Mouse (Mus musculus): ENCODE measurements around the gene Rsu1.
"Not testable (repeated sequence)": the region's sequence is repeated elsewhere in the genome, so short reads cannot be mapped to it uniquely, and the experiment has no call there.

The Rsu1 gene

DNA sequence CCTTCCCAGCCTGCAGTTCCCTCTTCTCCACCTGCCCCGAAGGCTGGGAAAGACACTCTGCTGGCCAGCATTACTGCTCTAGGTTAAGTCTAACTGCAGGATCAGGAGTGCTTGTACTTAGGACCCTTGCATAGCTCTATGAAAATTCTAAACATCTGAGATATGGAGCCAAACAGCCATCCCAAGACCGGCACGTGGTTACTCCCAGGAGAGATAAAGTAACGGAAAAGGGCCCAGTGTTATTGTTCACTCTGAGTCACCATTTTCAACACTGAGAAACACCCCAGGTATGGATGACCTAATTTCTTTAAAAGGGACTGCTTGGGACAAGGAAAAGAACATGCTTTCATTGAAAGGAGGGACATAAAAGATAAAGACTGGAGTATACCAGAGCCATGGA is 45.2 kb downstream of the Rsu1 start:
- DNase-seq (ENCODE audit: extremely low spot score, low spot score) = no peak

DNA sequence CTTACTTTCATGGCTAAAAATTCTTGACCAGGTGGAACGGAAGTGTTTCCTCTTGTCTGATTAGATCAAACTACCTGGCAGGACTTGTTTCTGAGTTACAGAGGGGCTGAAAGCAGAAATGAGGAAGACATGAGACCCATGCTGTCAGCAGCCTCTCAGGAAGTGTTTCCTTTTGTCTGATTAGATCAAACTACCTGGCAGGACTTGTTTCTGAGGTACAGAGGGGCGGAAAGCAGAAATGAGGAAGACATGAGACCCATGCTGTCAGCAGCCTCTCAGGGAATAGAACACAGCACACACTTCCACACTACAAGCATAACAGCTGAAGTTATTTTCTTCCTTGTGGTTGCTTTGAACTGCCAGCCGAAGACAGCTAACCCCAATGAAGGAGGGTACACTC is 46.7 kb downstream of the Rsu1 start:
- no peak for DNase-seq (ENCODE audit: extremely low spot score, low spot score)

DNA sequence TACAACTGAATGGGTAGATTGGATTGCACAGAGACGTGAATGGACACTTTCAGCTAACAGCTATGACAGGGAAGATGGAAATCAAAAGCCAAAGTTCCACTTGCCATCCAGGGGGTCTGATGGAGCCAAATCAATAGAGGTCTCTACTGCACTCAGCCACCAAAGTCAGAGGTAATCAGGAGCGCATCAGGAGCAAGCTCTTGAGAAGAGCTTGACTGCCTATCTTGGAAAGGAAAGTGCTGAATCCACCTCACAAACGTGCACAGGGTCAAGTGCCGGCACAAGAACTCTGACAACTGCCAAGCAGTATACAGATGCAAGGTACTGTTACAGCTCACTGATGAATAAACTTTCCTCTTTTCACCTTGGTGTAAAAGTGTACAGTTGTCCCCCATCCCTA is 47.8 kb downstream of the Rsu1 start:
- DNase-seq (ENCODE audit: extremely low spot score, low spot score) = no peak

DNA sequence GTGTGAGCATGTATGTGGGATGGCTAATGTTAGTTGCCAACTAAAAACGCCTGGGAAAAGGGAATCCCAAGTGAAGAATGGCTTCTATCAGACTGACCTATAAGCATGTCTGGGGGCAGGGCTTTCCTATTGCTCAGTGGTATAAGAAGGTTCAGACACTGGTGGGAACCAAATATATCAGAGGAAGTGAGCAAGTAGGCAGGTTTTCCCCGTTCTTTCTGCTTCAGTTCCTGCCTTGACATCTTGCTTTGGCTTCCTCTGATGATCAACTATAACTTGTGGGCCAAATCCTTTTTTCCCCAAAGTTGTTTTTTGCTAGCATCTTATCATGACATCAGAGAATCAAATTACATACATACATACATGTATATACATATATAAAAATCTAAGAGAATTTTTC is 51.1 kb downstream of the Rsu1 start:
- no peak for DNase-seq (ENCODE audit: extremely low spot score, low spot score)

DNA sequence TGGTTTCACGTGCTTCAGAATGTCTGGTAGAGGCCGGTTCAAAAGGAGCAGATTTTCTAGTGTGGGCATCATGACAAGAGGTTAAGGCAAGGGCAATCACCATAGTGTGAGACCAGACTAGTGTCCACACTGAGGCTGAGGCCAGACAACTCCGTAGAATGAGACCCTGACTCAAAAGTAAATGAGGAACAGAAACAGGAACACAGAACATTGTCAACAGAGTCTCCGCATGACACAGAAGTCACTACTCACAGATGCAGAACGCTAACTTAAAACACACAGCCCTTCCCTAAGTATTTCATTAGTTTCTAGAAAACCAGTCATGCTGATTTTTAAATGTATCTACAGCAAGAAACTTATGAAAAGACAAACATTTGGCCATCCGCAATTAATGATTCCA is 53.1 kb downstream of the Rsu1 start:
- DNase-seq (ENCODE audit: extremely low spot score, low spot score) = no peak

DNA sequence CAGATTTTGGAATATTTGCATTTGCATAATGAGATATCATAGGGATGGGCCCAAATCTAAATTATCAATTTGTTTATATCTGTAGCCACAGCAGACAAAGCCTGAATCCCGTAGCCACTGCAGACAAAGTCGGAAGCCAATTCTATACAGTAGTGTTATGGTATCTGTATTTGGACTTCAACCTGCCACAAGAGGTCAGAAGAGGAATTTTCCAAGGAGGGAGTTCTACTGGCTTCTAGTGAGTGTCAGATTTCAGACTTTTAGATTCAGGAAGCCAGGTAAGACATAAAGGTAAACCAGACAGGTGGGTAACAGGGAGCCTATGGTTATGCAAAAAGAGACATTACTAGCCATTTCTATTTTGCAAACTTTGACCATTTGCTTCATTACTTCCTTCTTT is 64.4 kb downstream of the Rsu1 start:
- no peak for DNase-seq (ENCODE audit: extremely low spot score, low spot score)

DNA sequence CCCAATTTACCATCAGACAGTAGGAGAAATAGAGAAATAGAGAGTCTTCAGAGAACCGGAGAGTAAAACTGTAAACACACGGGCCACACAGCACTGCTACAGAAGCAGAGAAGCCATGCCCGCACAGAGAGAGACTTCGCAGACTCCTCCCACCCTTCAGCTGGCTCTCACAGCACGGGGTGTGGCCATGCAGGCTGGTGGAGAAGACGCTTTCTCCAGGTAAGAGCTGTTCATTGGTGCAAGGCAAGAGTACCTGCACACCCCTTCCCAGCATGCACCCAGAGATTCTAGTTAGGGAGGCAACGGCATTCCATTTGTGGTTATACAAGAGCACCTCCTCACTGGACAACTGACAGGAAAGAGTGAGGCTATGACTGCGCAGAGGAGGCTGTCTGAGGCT is 64.8 kb downstream of the Rsu1 start:
- no peak for DNase-seq (ENCODE audit: extremely low spot score, low spot score)

DNA sequence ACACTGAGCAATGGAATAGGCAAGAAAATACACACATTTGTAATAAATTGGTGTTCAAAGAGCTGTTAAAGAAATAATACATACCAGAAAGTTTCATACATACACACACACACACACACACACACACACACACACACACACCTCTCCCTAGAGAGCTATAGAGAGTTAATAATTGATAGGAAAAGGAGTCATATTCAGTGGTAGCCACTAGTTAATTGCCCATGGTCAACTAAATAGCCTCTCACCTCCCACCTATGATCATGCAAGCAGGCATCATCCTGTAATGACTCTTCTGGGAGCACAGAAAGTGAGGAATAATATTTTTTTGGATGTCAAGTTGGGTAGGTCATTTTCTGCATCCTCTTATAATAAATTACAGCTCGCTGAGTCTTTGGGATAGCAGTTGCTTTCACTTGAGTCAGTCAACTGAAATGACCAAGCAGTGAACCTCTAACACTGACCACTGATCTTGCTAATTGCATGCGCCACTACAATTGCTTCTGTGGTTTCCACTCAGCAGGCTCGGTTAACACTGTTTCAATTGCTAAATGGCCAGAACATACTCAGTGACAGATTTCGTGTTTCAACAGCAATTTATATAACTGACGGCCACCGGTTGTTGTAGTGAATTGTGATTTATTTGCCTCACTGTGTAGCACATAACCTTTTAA is 68.3 kb downstream of the Rsu1 start:
- DNase-seq (ENCODE audit: extremely low spot score, low spot score) = peak; percentile 14

DNA sequence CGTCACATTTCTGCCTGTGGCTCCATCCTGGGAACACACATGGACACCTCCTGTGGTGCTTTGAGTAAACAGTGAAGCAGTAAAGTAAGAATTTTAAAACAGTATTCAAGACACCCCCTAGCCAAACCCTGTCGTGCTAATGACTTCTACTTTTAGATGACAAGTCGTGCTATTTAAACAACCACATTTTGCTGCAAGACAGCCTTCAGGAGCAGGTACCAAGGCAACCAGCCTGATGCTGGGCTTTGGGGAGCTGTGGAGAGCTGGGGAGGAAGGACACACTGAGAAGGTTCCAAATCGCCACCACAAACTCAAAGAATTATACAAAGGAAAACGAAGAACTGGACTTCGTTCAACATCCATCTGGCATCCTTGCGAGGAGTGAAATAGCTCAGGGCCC is 71.5 kb downstream of the Rsu1 start:
- no peak for DNase-seq (ENCODE audit: extremely low spot score, low spot score)

DNA sequence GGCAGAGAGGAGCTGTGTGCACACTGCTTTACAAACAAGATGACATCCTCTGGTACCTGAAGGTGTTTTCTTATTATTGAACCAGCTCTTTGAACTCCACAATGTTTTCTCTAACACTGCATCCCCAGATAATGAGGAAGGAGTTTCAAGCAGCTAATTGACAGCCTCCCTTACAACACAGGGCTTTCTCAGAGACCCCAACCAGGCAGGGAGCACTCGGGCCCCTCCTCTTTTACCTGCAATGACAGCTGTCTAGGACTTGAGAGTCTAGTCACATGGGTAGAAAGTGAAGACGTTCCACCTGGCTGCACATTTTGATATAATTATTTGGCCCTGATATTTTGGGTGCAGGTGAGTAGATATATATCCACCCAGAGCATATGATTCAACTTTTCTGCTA is 72.2 kb downstream of the Rsu1 start:
- no peak for DNase-seq (ENCODE audit: extremely low spot score, low spot score)

DNA sequence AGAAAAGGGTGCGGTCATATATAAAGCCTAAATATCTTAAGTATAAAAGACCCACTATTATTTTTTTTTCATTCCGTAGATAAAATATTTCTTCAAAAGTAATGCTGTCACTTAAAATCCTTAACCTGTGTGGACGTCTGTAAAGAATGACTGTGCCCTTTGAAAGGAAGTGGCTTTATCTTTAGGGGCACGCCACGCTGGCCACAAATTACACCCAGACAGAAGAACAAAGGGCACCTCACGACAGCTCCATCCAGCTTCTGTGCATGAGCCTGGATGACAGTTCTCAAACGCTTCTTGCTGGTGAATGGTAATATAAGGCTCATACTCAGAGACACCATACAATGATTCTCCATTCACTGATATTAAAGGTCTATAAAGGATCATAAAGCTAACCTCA is 75.7 kb downstream of the Rsu1 start:
- DNase-seq (ENCODE audit: extremely low spot score, low spot score) = no peak

DNA sequence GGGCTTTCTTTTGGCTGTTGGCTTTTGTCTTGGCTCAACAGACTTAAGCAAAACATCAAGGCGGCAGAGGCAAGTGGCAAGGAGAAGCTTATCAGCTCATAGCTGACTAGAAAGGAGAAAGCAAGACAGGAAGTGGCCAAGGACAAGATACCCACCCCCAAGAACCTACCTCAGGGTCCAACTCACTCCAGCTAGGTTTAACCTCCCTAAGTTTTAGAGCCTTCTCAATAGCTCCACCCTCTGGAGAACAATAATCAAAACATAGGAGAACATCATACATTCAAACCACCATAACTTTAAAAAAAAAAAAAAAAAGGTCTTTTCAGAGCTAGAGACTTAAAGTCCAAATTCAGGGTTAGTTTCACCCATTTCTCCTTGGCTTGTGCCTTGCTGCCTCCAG is 79.1 kb downstream of the Rsu1 start:
- no peak for DNase-seq (ENCODE audit: extremely low spot score, low spot score)

DNA sequence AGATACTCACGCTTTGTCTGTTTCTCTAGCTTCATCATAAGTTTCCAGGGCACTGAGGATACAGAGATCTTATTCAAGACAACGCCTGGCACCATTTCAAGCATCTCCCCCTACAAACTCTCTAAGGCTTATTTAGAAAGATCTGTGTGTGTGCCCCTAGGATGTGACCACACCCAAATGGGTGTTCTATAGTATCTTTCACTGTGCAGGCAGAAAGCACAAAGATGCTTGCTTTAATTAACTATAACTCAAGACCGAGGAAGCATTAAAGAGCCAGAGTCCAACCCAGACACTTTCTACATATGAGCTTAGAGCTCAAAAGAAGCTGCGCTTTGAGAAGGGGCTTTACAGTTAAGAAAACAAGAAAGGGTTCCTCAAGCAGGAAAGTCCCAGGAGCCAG is 80.4 kb downstream of the Rsu1 start:
- DNase-seq (ENCODE audit: extremely low spot score, low spot score) = no peak

DNA sequence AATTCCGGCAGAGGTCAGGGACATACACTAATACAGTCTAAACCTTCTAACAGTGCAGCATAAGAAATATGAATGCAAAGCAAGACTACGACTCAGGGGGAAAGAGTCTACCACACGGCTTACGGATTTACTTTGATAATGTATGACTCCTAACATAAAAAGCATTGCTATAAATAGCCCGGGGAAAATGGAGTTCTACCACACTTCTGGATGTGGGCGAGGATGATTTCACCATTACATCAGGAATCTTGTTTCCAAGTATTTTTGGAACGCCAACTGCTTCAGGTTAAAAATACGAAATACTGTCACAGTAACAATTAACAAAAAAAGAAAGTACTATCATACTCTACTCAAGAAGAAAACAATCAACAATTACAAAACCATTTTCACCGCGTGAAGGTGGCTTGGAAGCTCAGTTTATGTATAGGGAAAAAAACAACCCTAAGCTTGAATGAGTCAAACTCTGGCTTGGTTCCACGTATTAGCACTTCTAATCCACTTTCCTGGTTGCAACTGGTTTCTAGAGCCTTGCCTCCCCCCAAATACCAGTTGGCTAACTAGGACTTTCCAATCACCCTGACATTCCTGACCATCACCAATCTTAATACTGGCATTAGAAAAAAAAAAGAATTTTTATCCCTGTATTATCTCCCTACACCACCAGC is 82.3 kb downstream of the Rsu1 start:
- DNase-seq (ENCODE audit: extremely low spot score, low spot score) = no peak

DNA sequence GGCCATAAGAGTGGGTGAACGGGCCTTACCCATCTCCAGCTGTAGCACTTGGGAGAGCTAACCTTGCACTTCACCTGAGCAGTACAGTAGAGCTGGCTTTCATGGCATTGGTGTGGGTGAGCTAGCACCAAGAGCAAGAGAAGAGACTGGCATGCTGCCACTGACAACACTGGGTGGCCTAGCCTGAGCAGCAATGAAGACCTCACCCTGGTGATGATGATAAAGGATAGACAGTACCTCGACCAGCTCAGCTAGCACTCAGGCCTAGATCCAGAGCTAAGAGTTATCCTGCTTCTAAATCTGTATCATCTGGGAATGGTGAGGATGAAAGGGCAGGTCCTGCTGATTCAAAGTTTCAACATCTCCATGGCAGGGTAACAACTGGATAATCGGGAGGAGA is 88.1 kb downstream of the Rsu1 start:
- no peak for DNase-seq (ENCODE audit: extremely low spot score, low spot score)

DNA sequence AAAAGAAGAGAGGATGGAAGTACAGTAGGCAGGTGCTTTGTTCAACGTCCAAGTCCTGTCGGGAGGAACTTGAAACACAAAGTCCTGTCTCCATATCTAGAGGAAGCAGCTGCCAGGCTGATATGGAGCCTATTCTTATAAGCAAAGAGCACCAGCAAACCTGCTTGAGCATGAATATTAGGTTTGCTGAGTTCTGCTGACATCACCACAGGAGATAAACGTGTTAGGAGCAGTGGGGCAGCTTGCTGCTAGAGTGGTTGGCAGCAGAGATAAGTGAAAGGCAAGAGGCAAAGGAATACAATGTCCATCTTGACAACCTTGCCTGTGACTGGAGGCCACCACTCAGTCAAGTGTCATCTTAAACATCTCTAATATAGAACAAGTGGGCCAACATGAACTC is 89.3 kb downstream of the Rsu1 start:
- DNase-seq (ENCODE audit: extremely low spot score, low spot score) = not testable (repeated sequence)

DNA sequence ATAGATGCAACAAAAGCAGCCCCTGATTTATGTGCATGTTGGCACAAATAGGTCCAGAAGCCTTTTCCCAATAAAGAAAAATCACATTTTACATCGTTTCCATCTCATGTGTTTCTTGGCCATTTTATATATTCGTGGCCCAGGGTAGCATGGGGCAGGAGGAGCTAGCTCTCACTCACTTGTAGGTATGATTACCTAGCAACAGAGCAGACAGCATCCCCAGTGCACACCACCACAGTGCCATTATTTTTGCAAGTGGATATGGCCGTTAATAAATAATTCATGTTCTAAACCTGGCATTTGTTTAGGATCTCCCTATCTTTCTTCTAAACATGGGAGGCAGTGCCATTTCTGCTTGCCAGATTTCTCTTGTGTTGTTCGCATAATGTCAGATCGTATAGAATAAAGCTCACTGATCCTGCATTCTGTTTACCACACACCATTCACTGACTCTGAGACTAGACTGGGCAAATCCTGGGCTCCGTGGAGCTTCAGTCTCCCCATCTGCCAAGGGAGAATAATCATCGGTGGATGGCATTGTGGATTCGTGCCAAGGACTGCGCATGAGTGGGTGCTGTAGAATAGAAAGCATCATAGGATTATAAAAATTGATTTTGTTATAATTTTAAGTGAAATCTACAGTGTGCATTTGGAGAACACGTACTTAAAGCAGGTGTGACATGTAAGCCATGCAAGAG is 93.4 kb downstream of the Rsu1 start:
- DNase-seq (ENCODE audit: extremely low spot score, low spot score) = no peak

DNA sequence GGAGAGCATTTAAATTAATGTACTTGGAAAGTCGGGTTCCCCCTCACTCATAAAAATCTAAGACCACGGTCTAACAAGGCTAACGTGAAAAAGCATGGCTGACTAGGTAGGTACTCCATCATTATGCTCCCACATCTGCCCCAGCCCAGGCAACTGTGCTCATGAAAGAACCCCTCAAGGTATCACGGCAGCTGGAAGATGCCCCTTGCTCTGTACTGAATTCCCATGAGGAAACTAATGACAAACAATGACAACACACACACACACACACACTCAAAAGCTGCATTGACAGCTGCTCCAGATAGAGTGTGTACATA is 95.0 kb downstream of the Rsu1 start:
- DNase-seq (ENCODE audit: extremely low spot score, low spot score) = no peak

DNA sequence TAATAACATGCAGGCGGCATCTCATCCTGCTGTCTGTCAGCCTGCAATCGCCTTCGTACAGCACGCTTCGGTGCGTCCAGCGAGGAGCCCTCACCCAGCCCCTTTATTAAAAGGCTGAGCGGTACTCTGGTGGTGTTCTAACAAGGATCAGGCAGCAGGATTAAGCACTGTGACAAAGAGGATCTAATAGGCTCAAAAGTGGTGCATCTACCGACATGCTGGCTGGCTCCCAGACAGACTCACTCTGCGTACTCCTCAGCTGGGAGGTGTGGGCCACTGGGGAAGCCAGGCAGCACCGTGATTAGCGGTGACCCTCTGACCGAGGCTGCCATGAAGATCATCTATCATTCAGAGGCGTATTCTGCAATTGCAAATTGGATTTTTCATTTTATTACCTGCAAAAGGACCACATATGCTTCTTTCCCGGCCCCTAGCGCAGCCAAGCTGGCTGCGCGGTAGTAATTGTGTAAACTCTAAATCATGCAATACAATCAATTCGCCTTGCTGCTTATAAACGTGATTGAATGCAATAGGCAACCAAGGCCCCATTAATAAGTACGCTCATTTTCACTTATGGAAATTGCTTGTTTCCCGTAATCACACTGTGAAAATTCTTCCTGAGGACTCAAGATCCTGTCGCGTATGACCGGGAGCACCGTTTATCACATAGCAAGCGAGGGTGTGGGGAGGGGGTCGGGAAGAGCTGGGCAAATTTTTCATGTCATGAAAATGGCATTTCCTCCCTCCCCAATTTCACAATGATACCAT is 95.5 kb downstream of the Rsu1 start:
- DNase-seq (ENCODE audit: extremely low spot score, low spot score) = peak; percentile 33

DNA sequence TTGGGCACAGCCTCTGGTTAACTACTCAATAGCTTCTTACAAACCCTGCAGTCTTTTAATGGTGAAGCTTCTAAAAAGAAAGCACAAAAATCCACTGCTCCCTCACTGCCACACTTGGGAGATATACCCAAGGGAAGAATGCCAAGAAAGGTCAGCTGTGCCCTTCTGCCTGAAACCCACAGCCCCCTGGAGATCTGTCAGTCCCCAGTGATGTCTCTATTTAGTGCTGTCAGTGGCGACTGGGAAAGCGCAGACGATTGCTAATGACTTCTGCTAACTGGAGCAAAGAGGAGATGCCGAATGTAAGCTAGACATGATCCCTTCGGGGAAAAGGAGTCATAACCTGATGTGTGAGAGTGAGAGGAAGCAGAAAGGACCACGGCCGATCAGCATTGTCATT is 96.8 kb downstream of the Rsu1 start:
- no peak for DNase-seq (ENCODE audit: extremely low spot score, low spot score)

DNA sequence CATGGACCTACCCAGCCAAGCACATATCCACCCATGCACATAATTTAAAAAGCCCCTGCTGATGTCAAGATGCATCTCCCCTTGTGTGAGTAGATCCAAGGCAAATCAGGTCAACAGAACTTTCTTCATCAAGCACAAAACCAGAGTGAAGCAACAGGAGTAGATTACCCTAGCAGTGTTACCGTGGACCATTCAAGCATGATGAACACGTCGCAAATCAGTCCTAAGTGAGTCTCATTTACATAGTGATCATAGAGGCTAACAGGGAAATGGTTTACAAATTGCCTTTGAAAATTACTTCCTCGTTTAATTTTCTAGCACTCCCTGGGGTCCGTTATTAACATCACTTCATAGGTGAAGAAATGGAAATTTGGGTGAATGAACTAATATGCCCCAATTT is 100.6 kb downstream of the Rsu1 start:
- no peak for DNase-seq (ENCODE audit: extremely low spot score, low spot score)

DNA sequence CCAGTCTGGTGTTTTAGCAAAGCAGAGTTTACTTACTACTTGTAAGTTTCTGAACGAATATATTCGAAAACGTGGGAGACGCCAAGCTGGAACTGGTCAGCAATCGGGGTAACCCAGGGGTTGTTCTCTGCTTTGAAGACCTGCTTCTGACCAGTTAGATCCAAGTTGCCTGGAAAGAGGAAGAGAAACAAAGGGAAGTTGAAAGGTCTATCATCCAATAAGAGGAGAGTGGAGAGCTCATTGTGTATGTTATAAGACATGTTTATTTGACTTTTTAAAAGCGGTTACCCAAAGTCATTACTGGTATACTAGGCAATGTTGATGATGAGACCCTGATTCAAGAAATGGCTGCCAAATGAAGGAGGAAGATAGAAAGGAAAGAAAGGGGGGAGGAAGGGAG is 101.3 kb downstream of the Rsu1 start:
- DNase-seq (ENCODE audit: extremely low spot score, low spot score) = no peak

Measured in neural tube, embryonic 10.5 days (tissue).